Mouse (Mus musculus) stomach, embryonic 14.5 days (tissue): Measurements from ENCODE around the gene Gm4869. TPM values are rescaled to one million over a fixed set of nuclear protein-coding genes. Genes with fewer than 3 reads are reported as not detected.
"Not testable (repeated sequence)": the region's sequence is repeated elsewhere in the genome, so short reads cannot be mapped to it uniquely, and the experiment has no call there.

Experiments used
- ATAC-seq: fragments of 200-750 bp; cut with Nextera tagmentation; 2 replicates; pipeline ENCODE4 v1.8.0; 2017; ENCODE audit warnings: low read depth, moderate TSS enrichment; ENCODE audit not compliant: insufficient number of reproducible peaks, insufficient read depth, low FRiP score
- H3K27ac ChIP-seq: fragments of 300-500 bp; sonication (generic); 2 replicates; pipeline ENCODE4 v1.5.1; 2014; ENCODE audit warnings: mild to moderate bottlenecking, low read length, moderate library complexity, mixed read lengths
- H3K27me3 ChIP-seq: fragments of 300-500 bp; sonication (generic); 2 replicates; pipeline ENCODE4 v1.6.1; 2014; ENCODE audit warnings: low read length, control low read depth, mixed read lengths; ENCODE audit not compliant: control insufficient read depth, insufficient read depth
- H3K36me3 ChIP-seq: fragments of 300-500 bp; sonication (generic); 2 replicates; pipeline ENCODE4 v1.6.1; 2014; ENCODE audit warnings: mild to moderate bottlenecking, control low read depth, low read length, moderate library complexity, mixed read lengths; ENCODE audit not compliant: control insufficient read depth, insufficient read depth
- H3K4me1 ChIP-seq: fragments of 300-500 bp; sonication (generic); 2 replicates; pipeline ENCODE4 v1.6.1; 2014; ENCODE audit warnings: low read length, control low read depth, mixed read lengths; ENCODE audit not compliant: control insufficient read depth, insufficient read depth
- H3K4me2 ChIP-seq: fragments of 300-500 bp; sonication (generic); replicated peaks from 2 replicates; pipeline ENCODE4 v1.6.1; 2014; ENCODE audit warnings: low read depth, low read length, control low read depth
- H3K4me3 ChIP-seq: fragments of 300-500 bp; sonication (generic); 2 replicates; pipeline ENCODE4 v1.5.1; 2014; ENCODE audit warnings: low read depth, low read length, control low read depth
- H3K9ac ChIP-seq: fragments of 300-500 bp; sonication (generic); replicated peaks from 2 replicates; pipeline ENCODE4 v1.6.1; 2014; ENCODE audit warnings: low read depth, mild to moderate bottlenecking, control low read depth, low read length, moderate library complexity, mixed read lengths
- H3K9me3 ChIP-seq: fragments of 300-500 bp; sonication (generic); 2 replicates; pipeline ENCODE4 v1.6.1; 2016; ENCODE audit warnings: low read depth, low read length, control low read depth; ENCODE audit not compliant: control insufficient read depth
- WGBS: fragments of 180-500 bp; shearing (Covaris S2); extraction: QIAGEN DNeasy Blood & Tissue Kit; methylation state at CpG from one replicate; pipeline ENCODE4 v1.1.7; 2014; 5-methylcytosine and 5-hydroxymethylcytosine counted together
- polyA plus RNA-seq: library from polyadenylated mRNA; unstranded; fragments of >200 nt; fragmentation: Nextera tagmentation; extraction: Ambion mirVana; gene quantifications from 2 replicates; pipeline ENCODE4 v1.2.1, GENCODE M21; 2014

Gene Gm4869
- polyA plus RNA-seq, 1 experiment from 2014 or later: not detected

- no peak overlapping the region for H3K4me3 ChIP-seq
- H3K36me3 ChIP-seq: peaks cover 33% of the 10 kb centered on the region
- WGBS: 79% methylated on average over 7 of the region's 7 CpGs
These were observed 609 bp downstream of the Gm4869 start for GRCm38 (mm10) chr5:140446054-140446453.

GRCm38 (mm10) chr5:140454488-140454887 is 9.0 kb downstream of the Gm4869 start:
- Histone ChIP-seq H3K4me3 (no peak overlapping the region), H3K9me3 (no peaks in the 10 kb centered on the region), H3K9ac (no peak overlapping the region), H3K36me3 (no peaks in the 10 kb centered on the region), H3K4me2 (no peak overlapping the region), H3K27ac (no peak overlapping the region), H3K4me1 (no peaks in the 10 kb centered on the region), H3K27me3 (no peaks in the 10 kb centered on the region)
- ATAC-seq: no peak

More at GRCm38 (mm10) chr5:140446054-140446453, 609 bp downstream of the Gm4869 start:
- no peaks in the 10 kb centered on the region for H3K27me3 ChIP-seq
- H3K4me2 ChIP-seq: no peak overlapping the region
- no peak for ATAC-seq
- no peaks in the 10 kb centered on the region for H3K9me3 ChIP-seq
- no peak overlapping the region for H3K9ac ChIP-seq
- H3K4me1 ChIP-seq: no peaks in the 10 kb centered on the region
- H3K27ac ChIP-seq: no peak overlapping the region

- Histone ChIP-seq H3K4me3 (no peak overlapping the region), H3K9ac (no peak overlapping the region), H3K27ac (no peak overlapping the region), H3K4me2 (no peak overlapping the region), H3K27me3 (no peaks in the 10 kb centered on the region), H3K36me3 (no peaks in the 10 kb centered on the region), H3K9me3 (no peaks in the 10 kb centered on the region), H3K4me1 (no peaks in the 10 kb centered on the region)
- no peak for ATAC-seq
- 68% methylated on average over 2 of the region's 2 CpGs for WGBS
These were observed 10.0 kb downstream of the Gm4869 start for GRCm38 (mm10) chr5:140455466-140455865.

- Histone ChIP-seq H3K4me3 (no peak overlapping the region), H3K9me3 (peaks cover 11% of the 10 kb centered on the region; the same call in 1 of the 2 replicates), H3K36me3 (no peaks in the 10 kb centered on the region), H3K27ac (no peak overlapping the region), H3K4me2 (no peak overlapping the region), H3K9ac (no peak overlapping the region), H3K27me3 (no peaks in the 10 kb centered on the region), H3K4me1 (no peaks in the 10 kb centered on the region)
- 76% methylated on average over 3 of the region's 3 CpGs for WGBS
- no peak for ATAC-seq
These were observed 16.0 kb downstream of the Gm4869 start for GRCm38 (mm10) chr5:140461476-140461875.

- peaks cover 11% of the 10 kb centered on the region; the same call in 1 of the 2 replicates for H3K9me3 ChIP-seq
- H3K36me3 ChIP-seq, H3K9ac ChIP-seq, H3K27me3 ChIP-seq, H3K4me3 ChIP-seq, H3K4me1 ChIP-seq, ATAC-seq, H3K27ac ChIP-seq, H3K4me2 ChIP-seq: not testable (repeated sequence)
- 87% methylated on average over 2 of the region's 2 CpGs for WGBS
These were observed 17.7 kb downstream of the Gm4869 start for GRCm38 (mm10) chr5:140463151-140463550.

- peaks cover 11% of the 10 kb centered on the region; the same call in 1 of the 2 replicates for H3K9me3 ChIP-seq
- H3K4me1 ChIP-seq: no peaks in the 10 kb centered on the region
- no peak for ATAC-seq
- H3K27me3 ChIP-seq: no peaks in the 10 kb centered on the region
- no peak overlapping the region for H3K4me3 ChIP-seq
- no peaks in the 10 kb centered on the region for H3K36me3 ChIP-seq
- H3K9ac ChIP-seq: no peak overlapping the region
- H3K4me2 ChIP-seq: no peak overlapping the region
- 74% methylated on average over 2 of the region's 2 CpGs for WGBS
- no peak overlapping the region for H3K27ac ChIP-seq
These were observed 19.5 kb downstream of the Gm4869 start for GRCm38 (mm10) chr5:140464943-140465342.

- no peak for ATAC-seq
- H3K4me2 ChIP-seq: no peak overlapping the region
- no peaks in the 10 kb centered on the region for H3K9me3 ChIP-seq
- no peak overlapping the region for H3K9ac ChIP-seq
- WGBS: 82% methylated on average over 3 of the region's 3 CpGs
- H3K36me3 ChIP-seq: no peaks in the 10 kb centered on the region
- no peaks in the 10 kb centered on the region for H3K27me3 ChIP-seq
- H3K4me3 ChIP-seq: no peak overlapping the region
- no peaks in the 10 kb centered on the region for H3K4me1 ChIP-seq
- no peak overlapping the region for H3K27ac ChIP-seq
These were observed 26.9 kb downstream of the Gm4869 start for GRCm38 (mm10) chr5:140472336-140472735.

- Histone ChIP-seq H3K4me3 (no peak overlapping the region), H3K36me3 (no peaks in the 10 kb centered on the region), H3K27me3 (no peaks in the 10 kb centered on the region), H3K9ac (no peak overlapping the region), H3K4me2 (no peak overlapping the region), H3K4me1 (no peaks in the 10 kb centered on the region), H3K9me3 (no peaks in the 10 kb centered on the region), H3K27ac (no peak overlapping the region)
- 71% methylated on average over 4 of the region's 4 CpGs for WGBS
- no peak for ATAC-seq
These were observed 36.0 kb downstream of the Gm4869 start for GRCm38 (mm10) chr5:140481458-140481857.

GRCm38 (mm10) chr5:140491142-140491541 is 45.7 kb downstream of the Gm4869 start:
- no peak overlapping the region for H3K9ac ChIP-seq
- no peaks in the 10 kb centered on the region for H3K27me3 ChIP-seq
- H3K27ac ChIP-seq: no peak overlapping the region
- H3K4me1 ChIP-seq: no peaks in the 10 kb centered on the region
- H3K9me3 ChIP-seq: no peaks in the 10 kb centered on the region
- no peaks in the 10 kb centered on the region for H3K36me3 ChIP-seq
- no peak for ATAC-seq
- H3K4me3 ChIP-seq: no peak overlapping the region
- no peak overlapping the region for H3K4me2 ChIP-seq
- WGBS: 51% methylated on average over 6 of the region's 6 CpGs
